ENCODE assay signal across 8 mouse cellular contexts in genomic region chr8:4275275-4276110, GRCm38 (mm10). TPM values are rescaled to one million over a fixed set of nuclear protein-coding genes. Genes with fewer than 3 reads are reported as not detected.
DNase-seq lines count a peak whose midpoint lies in the region; ATAC-seq and TF ChIP-seq lines count a peak whose summit lies in the region.

Gene Timm44, minus strand, starts transcription at chr8:4275913.

- peaks cover 34% of the 10 kb centered on the region for H3K4me1 ChIP-seq in erythroblast, embryonic 14.5 days (ENCODE audit: control insufficient read depth)
- peaks cover 6% of the 10 kb centered on the region for H3K4me1 ChIP-seq in heart, embryonic 11.5 days (ENCODE audit: control insufficient read depth, insufficient read depth, low read length)
- peaks cover 8% of the 10 kb centered on the region for H3K4me1 ChIP-seq in kidney, embryonic 16.5 days (ENCODE audit: insufficient read depth, low read length)
- peaks cover 4% of the 10 kb centered on the region; the same call in 1 of the 2 replicates for H3K4me1 ChIP-seq in liver, adult 2 months (ENCODE audit: control insufficient read depth, insufficient read depth, low read length)

- H3K9ac ChIP-seq in heart, embryonic 11.5 days (ENCODE audit: low read depth, low read length), result peak within 1 kb of the TSS; percentile 95
- H3K9ac ChIP-seq in kidney, embryonic 16.5 days (replicated peaks; ENCODE audit: low read length), result peak within 1 kb of the TSS; percentile 89
- peak within 1 kb of the TSS; percentile 70 for H3K9ac ChIP-seq in liver, adult 2 months (ENCODE audit: low read depth, low read length)

- ATAC-seq in heart, embryonic 11.5 days (replicated peaks; ENCODE audit: insufficient number of reproducible peaks, low FRiP score, low TSS enrichment), result peak; percentile 95
- ATAC-seq in kidney, embryonic 16.5 days (ENCODE audit: low FRiP score, low TSS enrichment), result peak; percentile 96

- no peaks in the 10 kb centered on the region for H3K27me3 ChIP-seq in C2C12 (ENCODE audit: control insufficient read depth, insufficient read depth, insufficient read length)
- H3K27me3 ChIP-seq in erythroblast, embryonic 14.5 days (ENCODE audit: control insufficient read depth), result no peaks in the 10 kb centered on the region
- H3K27me3 ChIP-seq in heart, embryonic 11.5 days (ENCODE audit: control insufficient read depth, insufficient read depth, low read length), result no peaks in the 10 kb centered on the region
- no peaks in the 10 kb centered on the region for H3K27me3 ChIP-seq in kidney, embryonic 16.5 days (ENCODE audit: insufficient read depth, low read length)
- no peaks in the 10 kb centered on the region for H3K27me3 ChIP-seq in liver, adult 2 months (ENCODE audit: control insufficient read depth, insufficient read depth, low read length)
- H3K27me3 ChIP-seq in myocyte (ENCODE audit: control insufficient read depth, insufficient read depth, insufficient read length), result no peaks in the 10 kb centered on the region
- no peaks in the 10 kb centered on the region for H3K27me3 ChIP-seq in splenic B cell, adult 2 months (ENCODE audit: control insufficient read depth, insufficient read depth, low read length, poor library complexity, severe bottlenecking)

- no peak within 1 kb of the TSS for H3K27ac ChIP-seq in heart, embryonic 11.5 days (ENCODE audit: low read depth, low read length)
- H3K27ac ChIP-seq in kidney, embryonic 16.5 days (ENCODE audit: low read length), result peak within 1 kb of the TSS; percentile 76
- H3K27ac ChIP-seq in liver, adult 2 months (replicated peaks; ENCODE audit: insufficient read depth, low read depth, low read length), result peak within 1 kb of the TSS; percentile 78

- peak within 1 kb of the TSS; percentile 81 for H3K4me2 ChIP-seq in heart, embryonic 11.5 days
- peak within 1 kb of the TSS; percentile 76 for H3K4me2 ChIP-seq in kidney, embryonic 16.5 days (replicated peaks; ENCODE audit: low read depth, low read length)
- H3K4me2 ChIP-seq in myocyte (ENCODE audit: low read depth), result peak within 1 kb of the TSS; percentile 92

- peak within 1 kb of the TSS; percentile 87 for H3ac ChIP-seq in C2C12 (ENCODE audit: control insufficient read depth, insufficient read length, low read depth)
- peak within 1 kb of the TSS; percentile 10 for H3ac ChIP-seq in myocyte (ENCODE audit: control insufficient read depth, insufficient read length)

- TF ChIP-seq CTCF in C2C12 (IDR thresholded peaks at IDR 0.05; ENCODE audit: control insufficient read depth, insufficient read depth, insufficient read length), result no peak
- no peak for TF ChIP-seq CTCF in brain, embryonic 14.5 days (IDR thresholded peaks at IDR 0.05; ENCODE audit: borderline replicate concordance, extremely low read depth, insufficient read depth, insufficient read length)
- TF ChIP-seq CTCF in liver, adult 2 months (IDR thresholded peaks at IDR 0.05; ENCODE audit: low read depth, low read length), result no peak

- peaks cover 32% of the 10 kb centered on the region for H3K79me2 ChIP-seq in C2C12 (ENCODE audit: control insufficient read depth, insufficient read depth)
- peaks cover 3% of the 10 kb centered on the region; the same call in 1 of the 2 replicates for H3K79me2 ChIP-seq in liver, adult 2 months (ENCODE audit: control insufficient read depth, insufficient read depth, low read length)
- peaks cover 16% of the 10 kb centered on the region for H3K79me2 ChIP-seq in myocyte (ENCODE audit: control insufficient read depth, insufficient read depth)

- H3K9me3 ChIP-seq in erythroblast, embryonic 14.5 days (ENCODE audit: control insufficient read depth, low read length), result no peaks in the 10 kb centered on the region
- no peaks in the 10 kb centered on the region for H3K9me3 ChIP-seq in heart, embryonic 11.5 days (replicated peaks; ENCODE audit: control insufficient read depth, low read length)
- no peaks in the 10 kb centered on the region for H3K9me3 ChIP-seq in kidney, embryonic 16.5 days (ENCODE audit: low read length)

- peak; percentile 37; the same call in 1 of the 2 replicates for TF ChIP-seq POLR2A in brain, embryonic 14.5 days (IDR thresholded peaks at IDR 0.05; ENCODE audit: borderline replicate concordance, extremely low read depth, insufficient read depth, insufficient read length, poor library complexity, severe bottlenecking)
- peak; percentile 46; the same call in 1 of the 2 replicates for TF ChIP-seq POLR2A in liver, adult 2 months (IDR thresholded peaks at IDR 0.05; ENCODE audit: extremely low read depth, insufficient read depth, low read length)
- peak; percentile 90 for TF ChIP-seq POLR2A in myocyte (IDR thresholded peaks at IDR 0.05; ENCODE audit: insufficient read length, low read depth)

- H3K36me3 ChIP-seq in C2C12 (ENCODE audit: control insufficient read depth, insufficient read depth), result peaks cover 32% of the 10 kb centered on the region
- H3K36me3 ChIP-seq in erythroblast, embryonic 14.5 days (ENCODE audit: control insufficient read depth), result peaks cover 30% of the 10 kb centered on the region
- peaks cover 17% of the 10 kb centered on the region for H3K36me3 ChIP-seq in heart, embryonic 11.5 days (ENCODE audit: control insufficient read depth, insufficient read depth, low read length)
- peaks cover 18% of the 10 kb centered on the region for H3K36me3 ChIP-seq in kidney, embryonic 16.5 days (ENCODE audit: insufficient read depth, low read length)
- H3K36me3 ChIP-seq in liver, adult 2 months (ENCODE audit: control insufficient read depth, insufficient read depth, low read length), result peaks cover 16% of the 10 kb centered on the region
- H3K36me3 ChIP-seq in myocyte (ENCODE audit: control insufficient read depth, insufficient read depth), result peaks cover 7% of the 10 kb centered on the region
- H3K36me3 ChIP-seq in splenic B cell, adult 2 months (ENCODE audit: control insufficient read depth, insufficient read depth, low read length, poor library complexity, severe bottlenecking), result no peaks in the 10 kb centered on the region

- peak; percentile 99 for DNase-seq in brain, embryonic 14.5 days (ENCODE audit: low read depth)
- peak; percentile 88 for DNase-seq in liver, adult 2 months (ENCODE audit: extremely low read depth, low read depth, low spot score)
- peak; percentile 93 for DNase-seq in splenic B cell, adult 2 months (ENCODE audit: low read depth, low spot score)

- H3K79me3 ChIP-seq in C2C12 (ENCODE audit: low read depth), result peaks cover 17% of the 10 kb centered on the region

- H3K4me3 ChIP-seq in C2C12 (ENCODE audit: insufficient read depth, poor library complexity, severe bottlenecking) (peak within 1 kb of the TSS; percentile 78), myocyte (peak within 1 kb of the TSS; percentile 57)
- H3K4me3 ChIP-seq in erythroblast, embryonic 14.5 days (replicated peaks), result peak within 1 kb of the TSS; percentile 95
- H3K4me3 ChIP-seq in heart, embryonic 11.5 days (ENCODE audit: low read depth, low read length), result peak within 1 kb of the TSS; percentile 87
- peak within 1 kb of the TSS; percentile 94 for H3K4me3 ChIP-seq in kidney, embryonic 16.5 days (ENCODE audit: low read length)
- peak within 1 kb of the TSS; percentile 56 for H3K4me3 ChIP-seq in liver, adult 2 months (ENCODE audit: insufficient read depth, low read depth, low read length)

- WGBS in heart, embryonic 11.5 days (ENCODE audit: insufficient replicate concordance), result under 1% methylated on average over 39 of the region's 39 CpGs
- WGBS in kidney, embryonic 16.5 days, result under 1% methylated on average over 39 of the region's 39 CpGs
- WGBS in liver, adult 2 months, result under 1% methylated on average over 39 of the region's 39 CpGs

TF ChIP-seq in C2C12, 6 proteins besides CTCF, POLR2A, EP300 and RAD21:
- TF ChIP-seq MYOD1 (IDR thresholded peaks at IDR 0.05; ENCODE audit: control insufficient read depth, insufficient read length, low read depth) (no peak), CEBPB (IDR thresholded peaks at IDR 0.05; ENCODE audit: low read depth) (no peak), MYOG (IDR thresholded peaks at IDR 0.05; ENCODE audit: control insufficient read depth, extremely low read depth, insufficient read length) (no peak), USF1 (IDR thresholded peaks at IDR 0.05; ENCODE audit: low read depth) (peak; percentile 77)
TF ChIP-seq in C2C12: peak in this region for 1.

TF ChIP-seq in myocyte, 11 proteins besides CTCF, POLR2A, EP300 and RAD21:
- peak; percentile 80 for TF ChIP-seq USF1 (IDR thresholded peaks at IDR 0.05; ENCODE audit: low read depth)
- TF ChIP-seq REST (IDR thresholded peaks at IDR 0.05; ENCODE audit: insufficient read depth, insufficient read length), result peak; percentile 13
- TF ChIP-seq MAX (IDR thresholded peaks at IDR 0.05; ENCODE audit: low read depth), result no peak
- TF ChIP-seq TCF3 (IDR thresholded peaks at IDR 0.05; ENCODE audit: insufficient read length, low read depth), result no peak
- no peak for TF ChIP-seq MYOD1 (IDR thresholded peaks at IDR 0.05; ENCODE audit: control insufficient read depth in 1 of 3, insufficient read length in 2 of 3, low read depth in 2 of 3)
- peak in 1 of 3 experiments; percentile 23 for TF ChIP-seq MYOG (IDR thresholded peaks at IDR 0.05; ENCODE audit: control insufficient read depth in 1 of 3, insufficient read depth in 1 of 3, insufficient read length in 2 of 3, low read depth in 2 of 3)
- no peak for TF ChIP-seq E2F4 (IDR thresholded peaks at IDR 0.05; ENCODE audit: insufficient read depth)
- peak; percentile 83 for TF ChIP-seq SRF (IDR thresholded peaks at IDR 0.05; ENCODE audit: control insufficient read depth, insufficient read length, low read depth)
- TF ChIP-seq TCF12 (IDR thresholded peaks at IDR 0.05; ENCODE audit: insufficient read depth, poor library complexity, severe bottlenecking), result no peak
- peak; percentile 93 for TF ChIP-seq POLR2AphosphoS2 (IDR thresholded peaks at IDR 0.05; ENCODE audit: insufficient read length, low read depth)
- no peak for TF ChIP-seq CEBPB (IDR thresholded peaks at IDR 0.05; ENCODE audit: insufficient read depth, poor library complexity, severe bottlenecking)
TF ChIP-seq in myocyte: peak in this region for 5.

RNA-seq across cellular contexts. Expression of gene Timm44, which starts in this region (rescaled TPM):
- polyA plus RNA-seq in C2C12 (2012; fragmentation: generic; extraction: Trizol) (38.0 TPM), myocyte (2012; fragmentation: generic; extraction: Trizol) (45.6 TPM)
- 76.3 and 92.6 TPM in 2 replicates for polyA plus RNA-seq in brain, embryonic 14.5 days (2012; rRNA removed)
- 4.0 and 5.5 TPM in 2 replicates for polyA plus RNA-seq in erythroblast, embryonic 14.5 days (2012)
- 76.9 and 79.6 TPM in 2 replicates for polyA plus RNA-seq in heart, embryonic 11.5 days (2014; fragmentation: Nextera tagmentation; extraction: Ambion mirVana)
- 76.8 and 86.1 TPM in 2 replicates for polyA plus RNA-seq in kidney, embryonic 16.5 days (2015; fragmentation: Nextera tagmentation; extraction: Ambion mirVana)
- total RNA-seq in liver, adult 2 months (2014; rRNA removed), result 39.0 and 41.5 TPM in 2 replicates
- 51.6 and 61.2 TPM in 2 replicates for polyA plus RNA-seq in liver, adult 2 months (2012; rRNA removed)

Comparison
In these comparisons a context has a peak if more than half of its experiments do, and no peak if none do; other contexts are left out.
1. POLR2A ChIP-seq: peak in every context shown above with its lines; median percentile 90 in myocyte; 46 in liver, adult 2 months; 37 in brain, embryonic 14.5 days.